Mouse (Mus musculus) naive thymus-derived CD4-positive, alpha-beta T cell, adult 2 months (primary cell): ENCODE results near the gene Wdr86.
"Not testable (repeated sequence)": the region's sequence is repeated elsewhere in the genome, so short reads cannot be mapped to it uniquely, and the experiment has no call there.

Experiments
- DNase-seq: peaks from one replicate; pipeline ENCODE4 v3.0.0-alpha.2; 2011; ENCODE audit warnings: low read depth

Wdr86 gene

GRCm38 (mm10) chr5:24733134-24733533 lies 2.6 kb upstream of the Wdr86 start:
- no peak for DNase-seq

GRCm38 (mm10) chr5:24730986-24731385 lies 459 bp upstream of the Wdr86 start:
- no peak for DNase-seq

- no peak for DNase-seq
Observed at GRCm38 (mm10) chr5:24729797-24730487, 585 bp downstream of the Wdr86 start.

- no peak for DNase-seq
Observed at GRCm38 (mm10) chr5:24726901-24727836, 3.4 kb downstream of the Wdr86 start.

- DNase-seq = no peak
Observed at GRCm38 (mm10) chr5:24725897-24726296, 4.6 kb downstream of the Wdr86 start.

- DNase-seq = no peak
Observed at GRCm38 (mm10) chr5:24724805-24725204, 5.7 kb downstream of the Wdr86 start.

GRCm38 (mm10) chr5:24724270-24724634 lies 6.3 kb downstream of the Wdr86 start:
- DNase-seq = no peak

GRCm38 (mm10) chr5:24723527-24724269 lies 6.8 kb downstream of the Wdr86 start:
- DNase-seq = no peak

GRCm38 (mm10) chr5:24719852-24720251 lies 10.7 kb downstream of the Wdr86 start:
- no peak for DNase-seq

- no peak for DNase-seq
Observed at GRCm38 (mm10) chr5:24718076-24718475, 12.5 kb downstream of the Wdr86 start.

- no peak for DNase-seq
Observed at GRCm38 (mm10) chr5:24713987-24714386, 16.5 kb downstream of the Wdr86 start.

- DNase-seq = no peak
Observed at GRCm38 (mm10) chr5:24713199-24713598, 17.3 kb downstream of the Wdr86 start.

GRCm38 (mm10) chr5:24711615-24712014 lies 18.9 kb downstream of the Wdr86 start:
- DNase-seq = no peak

- DNase-seq = no peak
Observed at GRCm38 (mm10) chr5:24709962-24710361, 20.6 kb downstream of the Wdr86 start.

GRCm38 (mm10) chr5:24704615-24705014 lies 25.9 kb downstream of the Wdr86 start:
- DNase-seq = no peak

- DNase-seq = no peak
Observed at GRCm38 (mm10) chr5:24701271-24701670, 29.3 kb downstream of the Wdr86 start.

- no peak for DNase-seq
Observed at GRCm38 (mm10) chr5:24696704-24697103, 33.8 kb downstream of the Wdr86 start.

- DNase-seq = peak; percentile 44
Observed at GRCm38 (mm10) chr5:24687696-24688095, 42.8 kb downstream of the Wdr86 start.

GRCm38 (mm10) chr5:24686671-24687420 lies 43.7 kb downstream of the Wdr86 start:
- not testable (repeated sequence) for DNase-seq

- peak; percentile 93 for DNase-seq
Observed at GRCm38 (mm10) chr5:24686176-24686575, 44.4 kb downstream of the Wdr86 start.

- peak; percentile 99 for DNase-seq
Observed at GRCm38 (mm10) chr5:24685366-24686093, 45.0 kb downstream of the Wdr86 start, which contains the start of gene Nub1. Nub1 (plus strand) TSS chr5:24685532.
